Mouse (Mus musculus): ENCODE measurements at regions not wholly inside any gene's neighbourhood (a gene's known extent, or its start where the extent isn't known, plus 50 kb on each side); places are given as distances from the start of the nearest gene placed in this dataset.

- TF ChIP-seq CHD2 (IDR thresholded peaks at IDR 0.05; ENCODE audit: low read length) (no peak), EP300 (IDR thresholded peaks at IDR 0.05; ENCODE audit: low read length) (no peak), NELFE (IDR thresholded peaks at IDR 0.05; ENCODE audit: low read depth, low read length) (no peak), PAX5 (IDR thresholded peaks at IDR 0.05; ENCODE audit: low read length) (no peak)
Observed at GRCm38 (mm10) chr13:70159604-70160003, 357.4 kb downstream of the Med10 start.
